Mouse (Mus musculus) heart, adult 2 months (tissue): ENCODE measurements at regions not wholly inside any gene's neighbourhood (a gene's known extent, or its start where the extent isn't known, plus 50 kb on each side); places are given as distances from the start of the nearest gene placed in this dataset.

ENCODE experiments used
- CTCF ChIP-seq: fragments of 200-600 bp; IDR thresholded peaks from 2 replicates; pipeline ENCODE4 v1.8.1; 2022; ENCODE audit warnings: antibody characterized with exemption, mild to moderate bottlenecking, moderate library complexity
- POLR2A ChIP-seq: fragments of 200-500 bp; IDR thresholded peaks from 2 replicates; pipeline ENCODE4 v1.6.1; 2011; ENCODE audit warnings: mild to moderate bottlenecking, low read depth, low read length, control low read depth; ENCODE audit not compliant: insufficient read depth

DNA sequence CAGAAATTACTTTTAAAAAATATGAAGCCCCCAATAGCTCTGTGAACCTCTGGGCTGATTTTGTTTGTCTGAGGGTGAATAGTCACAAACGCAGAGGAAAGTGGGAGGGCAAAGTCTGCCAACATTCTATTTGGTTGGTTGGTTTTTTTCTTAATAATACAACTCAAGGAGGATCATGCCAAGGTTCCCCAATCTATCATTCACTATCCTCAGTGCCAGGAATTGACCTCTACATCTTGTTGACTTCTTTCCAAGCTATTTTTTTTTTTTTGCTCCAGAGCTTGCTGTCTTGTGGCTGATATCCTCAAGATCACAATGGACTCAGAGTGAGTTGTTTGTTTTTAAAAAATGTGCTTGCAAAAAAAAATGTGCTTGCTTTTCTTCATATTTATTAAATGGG is 471.2 kb downstream of the Ebf1 start:
- TF ChIP-seq CTCF (no peak), POLR2A (no peak)
